Mouse (Mus musculus) embryonic fibroblast, embryonic 13.5 days (primary cell): ENCODE data around the gene Ankrd13a.
"Not testable (repeated sequence)": the region's sequence is repeated elsewhere in the genome, so short reads cannot be mapped to it uniquely, and the experiment has no call there.

Experiments
- CTCF ChIP-seq: IDR thresholded peaks from 2 replicates; pipeline ENCODE4 v1.5.1; 2011; ENCODE audit warnings: mild to moderate bottlenecking, control low read depth, low read length, moderate library complexity, borderline replicate concordance; ENCODE audit not compliant: insufficient read depth
- POLR2A ChIP-seq: IDR thresholded peaks from 2 replicates; pipeline ENCODE4 v1.6.1; 2011; ENCODE audit warnings: low read depth, mild to moderate bottlenecking, control low read depth, low read length, moderate library complexity

- TF ChIP-seq CTCF, POLR2A: not testable (repeated sequence)
These were observed 66.0 kb downstream of the Ankrd13a start for GRCm38 (mm10) chr5:114840481-114840880.
